Mouse (Mus musculus) kidney, adult 2 months (tissue): ENCODE measurements around the gene Zfp385c.

Source experiments
- CTCF ChIP-seq: fragments of 200-500 bp; conservative IDR thresholded peaks from 2 replicates; pipeline ENCODE4 v1.5.1; 2011; ENCODE audit warnings: low read depth, mild to moderate bottlenecking, control low read depth, low read length, moderate library complexity, mixed read lengths; ENCODE audit not compliant: insufficient read depth, insufficient read length
- POLR2A ChIP-seq: fragments of 200-500 bp; IDR thresholded peaks from one replicate; pipeline ENCODE4 v1.6.1; 2011; ENCODE audit warnings: low read depth, low read length, control low read depth

DNA sequence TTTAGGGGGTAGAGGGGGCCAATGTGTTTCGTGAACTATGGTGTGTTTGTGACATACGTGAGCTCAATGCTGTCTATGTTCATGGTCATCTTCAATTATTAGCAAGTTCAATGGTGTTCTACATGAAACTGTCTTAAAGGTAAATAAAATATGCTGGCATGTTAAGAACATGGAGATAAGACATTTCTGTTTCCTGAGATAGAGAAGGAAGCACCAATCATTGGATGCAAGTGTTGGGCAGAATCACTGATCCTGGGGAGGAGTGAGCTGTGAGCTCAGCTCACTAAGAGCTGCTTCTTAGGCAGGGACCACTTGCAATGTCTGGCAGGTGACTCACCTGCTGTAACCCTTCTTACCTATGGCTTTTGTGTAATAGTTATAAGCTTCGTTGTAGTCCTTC lies 90.9 kb downstream of the Zfp385c start:
- no peak for TF ChIP-seq CTCF
- no peak for TF ChIP-seq POLR2A
